In genomic region chr14:121395125-121395524, GRCm38 (mm10) we compare ENCODE assay signal across 24 mouse cellular contexts. TPM values are rescaled to one million over a fixed set of nuclear protein-coding genes. Genes with fewer than 3 reads are reported as not detected.
DNase-seq lines count a peak whose midpoint lies in the region; ATAC-seq and TF ChIP-seq lines count a peak whose summit lies in the region.
"Had no signal": no experiment of that assay in that cellular context is flagged by ENCODE, and none has a peak within 500 bp of the region (broad histone marks: within the 10 kb centered on the region; RNA-seq: fewer than 3 reads in every experiment).

No protein-coding gene starts in this region.

- TF ChIP-seq EP300 in liver, embryonic 14.5 days (IDR thresholded peaks at IDR 0.05; ENCODE audit: low read depth): no peak

- WGBS in embryonic facial prominence, embryonic 10.5 days: 82% methylated on average over 4 of the region's 4 CpGs
- 60% methylated on average over 4 of the region's 4 CpGs for WGBS in liver, embryonic 14.5 days (ENCODE audit: insufficient replicate concordance)

- ATAC-seq in liver, embryonic 14.5 days (ENCODE audit: insufficient read depth): peak; percentile 51; the same call in 1 of the 2 replicates
- ATAC-seq in monocyte, adult 5-6 weeks (replicated peaks; ENCODE audit: insufficient number of reproducible peaks, low FRiP score, low TSS enrichment, poor library complexity, severe bottlenecking): 0 out of 2 replicates have a peak, but pooled peaks have one; percentile 9
- ATAC-seq: lung, postnatal 0 days had no signal

- H3K4me2 ChIP-seq in liver, embryonic 14.5 days (ENCODE audit: low read depth): no peak overlapping the region
- H3K4me2 ChIP-seq: embryonic facial prominence, embryonic 12.5 days; forebrain, embryonic 12.5 days; heart, embryonic 15.5 days; hindbrain, embryonic 14.5 days; neural tube, embryonic 13.5 days had no signal

- H3K9ac ChIP-seq in liver, embryonic 14.5 days (replicated peaks): no peak overlapping the region
- H3K9ac ChIP-seq: embryonic facial prominence, embryonic 12.5 days; forebrain, embryonic 12.5 days; heart, embryonic 15.5 days; hindbrain, embryonic 14.5 days; neural tube, embryonic 13.5 days had no signal

- no peak for TF ChIP-seq CTCF in liver, embryonic 14.5 days (IDR thresholded peaks at IDR 0.05; ENCODE audit: low read depth)

- no peaks in the 10 kb centered on the region for H3K27me3 ChIP-seq in embryonic facial prominence, embryonic 10.5 days (replicated peaks; ENCODE audit: low read depth, poor library complexity, severe bottlenecking)
- no peaks in the 10 kb centered on the region for H3K27me3 ChIP-seq in liver, embryonic 14.5 days (ENCODE audit: control insufficient read depth, insufficient read depth, low read length)
- H3K27me3 ChIP-seq: embryonic facial prominence, embryonic 12.5 days; forebrain, embryonic 12.5 days; heart, embryonic 15.5 days; neural tube, embryonic 13.5 days had no signal

- no peaks in the 10 kb centered on the region for H3K4me1 ChIP-seq in embryonic facial prominence, embryonic 10.5 days
- H3K4me1 ChIP-seq in liver, embryonic 14.5 days (replicated peaks; ENCODE audit: control insufficient read depth in 2 of 2, insufficient read depth in 2 of 2, low read length in 1 of 2): no peaks in the 10 kb centered on the region
- H3K4me1 ChIP-seq: embryonic facial prominence, embryonic 12.5 days; forebrain, embryonic 12.5 days; limb, embryonic 10.5 days; neural tube, embryonic 13.5 days had no signal

- H3K9me3 ChIP-seq in embryonic facial prominence, embryonic 10.5 days: no peaks in the 10 kb centered on the region
- H3K9me3 ChIP-seq in liver, embryonic 14.5 days (ENCODE audit: control insufficient read depth, low read length): no peaks in the 10 kb centered on the region
- H3K9me3 ChIP-seq: embryonic facial prominence, embryonic 12.5 days; forebrain, embryonic 12.5 days; heart, embryonic 15.5 days; limb, embryonic 10.5 days had no signal

- DNase-seq in testis, postnatal 14 days (ENCODE audit: low spot score): peak; percentile 53
- DNase-seq in testis, postnatal 10 days (ENCODE audit: low spot score): no peak
- peak; percentile 15 for DNase-seq in embryonic facial prominence, embryonic 10.5 days (ENCODE audit: low spot score)
- DNase-seq in liver, embryonic 14.5 days (ENCODE audit: low read depth in 3 of 3, low spot score in 3 of 3): no peak
- no peak for DNase-seq in left cerebral cortex, adult 11 months (ENCODE audit: low spot score)
- no peak for DNase-seq in spleen, postnatal 36 days (ENCODE audit: low spot score in 2 of 2)
- no peak for DNase-seq in heart, postnatal 36 days
- DNase-seq: adrenal gland, adult 2 months; cerebellum, adult 11 months; cerebellum, adult 9-11 months; heart, postnatal 4 days; kidney, adult 9 months; midbrain, embryonic 14.5 days; right cerebral cortex, adult 18-20 months; thymus, postnatal 14 days had no signal

- no peaks in the 10 kb centered on the region for H3K36me3 ChIP-seq in embryonic facial prominence, embryonic 10.5 days (replicated peaks)
- no peaks in the 10 kb centered on the region for H3K36me3 ChIP-seq in liver, embryonic 14.5 days (replicated peaks; ENCODE audit: control insufficient read depth, insufficient read depth, low read depth)
- H3K36me3 ChIP-seq: embryonic facial prominence, embryonic 12.5 days; forebrain, embryonic 12.5 days; heart, embryonic 15.5 days; limb, embryonic 10.5 days; neural tube, embryonic 13.5 days had no signal

- intact Hi-C loops in heart, postnatal 36 days (cut with DNase I): no loop called here

- no peak overlapping the region for H3K27ac ChIP-seq in embryonic facial prominence, embryonic 10.5 days (replicated peaks)
- no peak overlapping the region for H3K27ac ChIP-seq in liver, embryonic 14.5 days
- H3K27ac ChIP-seq: embryonic facial prominence, embryonic 12.5 days; forebrain, embryonic 12.5 days; heart, embryonic 15.5 days; hindbrain, embryonic 14.5 days; limb, embryonic 10.5 days; neural tube, embryonic 13.5 days had no signal

- no peak overlapping the region for H3K4me3 ChIP-seq in embryonic facial prominence, embryonic 10.5 days
- H3K4me3 ChIP-seq in liver, embryonic 14.5 days (ENCODE audit: insufficient read depth in 1 of 2, low read depth in 2 of 2, low read length in 2 of 2): no peak overlapping the region
- H3K4me3 ChIP-seq: embryonic facial prominence, embryonic 12.5 days; forebrain, embryonic 12.5 days; heart, embryonic 15.5 days; limb, embryonic 10.5 days; myocyte; neural tube, embryonic 13.5 days had no signal

RNA-seq across cellular contexts. Expression of gene Stk24, which starts 15.3 kb away (rescaled TPM):
- 39.9 and 43.0 TPM in 2 replicates for polyA plus RNA-seq in embryonic facial prominence, embryonic 10.5 days (2016; fragmentation: Nextera tagmentation; extraction: Ambion mirVana)
- polyA plus RNA-seq in liver, embryonic 14.5 days (2012; rRNA removed): 16.2 and 22.5 TPM in 2 replicates
- polyA plus RNA-seq in liver, embryonic 14.5 days (2014; fragmentation: Nextera tagmentation; extraction: Ambion mirVana): 31.0 and 36.7 TPM in 2 replicates
- 267 to 321 TPM (median 302 TPM) in 3 replicates for total RNA-seq in monocyte, adult 5-6 weeks (2017)
- total RNA-seq in heart, postnatal 36 days (2021): 10 to 100 TPM; 61.8 to 69.5 TPM

Comparison
In these comparisons a context has a peak if more than half of its experiments do, and no peak if none do; other contexts are left out.
1. DNase-seq: peak in testis, postnatal 14 days (single experiment) and embryonic facial prominence, embryonic 10.5 days (single experiment); none in testis, postnatal 10 days (single experiment), liver, embryonic 14.5 days (0 of 3), left cerebral cortex, adult 11 months (single experiment), spleen, postnatal 36 days (0 of 2) and heart, postnatal 36 days (0 of 2).